Mouse (Mus musculus) CH12.LX (cell line): Measurements from ENCODE around the gene Dlg1. TPM values are rescaled to one million over a fixed set of nuclear protein-coding genes. Genes with fewer than 3 reads are reported as not detected.

Experiments used
- DNase-seq: peaks from one replicate; pipeline ENCODE4 v3.0.0-alpha.2; 2013; ENCODE audit errors: extremely low read depth
- H3K27ac ChIP-seq: 2 replicates; pipeline ENCODE4 v1.5.1; 2012; ENCODE audit warnings: low read depth, mild to moderate bottlenecking, control low read depth, moderate library complexity; ENCODE audit not compliant: insufficient read depth
- H3K27me3 ChIP-seq: replicated peaks from 2 replicates; pipeline ENCODE3; 2012; ENCODE audit warnings: inconsistent platforms
- H3K36me3 ChIP-seq, 2 experiments: replicated peaks in 1 of 2; 2 replicates each; pipeline versions ENCODE3 to v1.6.1; 2012; ENCODE audit warnings: inconsistent platforms in 1 of 2, low read length in 1 of 2, mild to moderate bottlenecking in 1 of 2, mixed read lengths in 1 of 2, moderate library complexity in 1 of 2; ENCODE audit not compliant: control insufficient read depth in 1 of 2, insufficient read depth in 1 of 2
- H3K4me1 ChIP-seq, 2 experiments: 2 replicates each; pipeline ENCODE4 v1.6.1; 2012; ENCODE audit warnings: inconsistent platforms in 1 of 2, moderate library complexity in 1 of 2; ENCODE audit not compliant: insufficient read depth in 2 of 2, control insufficient read depth in 1 of 2
- H3K4me2 ChIP-seq: 2 replicates; pipeline ENCODE4 v1.6.1; 2012; ENCODE audit warnings: low read depth, mild to moderate bottlenecking, control low read depth; ENCODE audit not compliant: poor library complexity, insufficient read depth, severe bottlenecking
- H3K4me3 ChIP-seq, 3 experiments: fragments of 150-350 bp in 1 of 3; sonication (generic) in 1 of 3; replicated peaks in 1 of 3; 2 replicates each; pipeline versions ENCODE3 to v1.5.1; 2011 to 2012; ENCODE audit warnings: low read depth in 2 of 3, low read length in 2 of 3, mild to moderate bottlenecking in 2 of 3, moderate library complexity in 2 of 3, control low read depth in 1 of 3, improper control_type of control experiment in 1 of 3, inconsistent platforms in 1 of 3, mixed read lengths in 1 of 3; ENCODE audit not compliant: poor library complexity in 1 of 3
- H3K79me2 ChIP-seq: replicated peaks from 2 replicates; pipeline ENCODE4 v1.6.1; 2012; ENCODE audit warnings: mild to moderate bottlenecking, moderate library complexity; ENCODE audit not compliant: control insufficient read depth, poor library complexity, insufficient read depth, severe bottlenecking; ENCODE audit errors: extremely low read depth
- H3K9ac ChIP-seq: 2 replicates; pipeline ENCODE4 v1.6.1; 2012; ENCODE audit warnings: low read depth, mild to moderate bottlenecking, control low read depth, moderate library complexity; ENCODE audit not compliant: insufficient read depth
- H3K9me3 ChIP-seq: replicated peaks from 2 replicates; pipeline ENCODE3; 2012; ENCODE audit warnings: low read length, inconsistent platforms, mixed read lengths
- BHLHE40 ChIP-seq: IDR thresholded peaks from 2 replicates; pipeline ENCODE4 v1.6.1; 2011; ENCODE audit warnings: mild to moderate bottlenecking, low read depth, low read length, improper control_type of control experiment
- E2F4 ChIP-seq: IDR thresholded peaks from 2 replicates; pipeline ENCODE4 v1.6.1; 2011; ENCODE audit warnings: low read depth, low read length, improper control_type of control experiment; ENCODE audit not compliant: insufficient replicate concordance
- ELF1 ChIP-seq: IDR thresholded peaks from 2 replicates; pipeline ENCODE4 v1.6.1; 2014; ENCODE audit warnings: low read depth, mild to moderate bottlenecking, inconsistent platforms, low read length, improper control_type of control experiment
- GABPA ChIP-seq: IDR thresholded peaks from 2 replicates; pipeline ENCODE4 v1.6.1; 2012; ENCODE audit warnings: low read depth, low read length, improper control_type of control experiment, inconsistent platforms; ENCODE audit not compliant: insufficient replicate concordance
- dilution Hi-C: fragments of 300-500 bp; cut with MboI; formaldehyde crosslinking; loops from 2 replicates; pipeline ENCODE4 v1.14.3; 2020; ENCODE audit warnings: low sequenced_read_pairs; ENCODE audit not compliant: extremely low pct_unique_long_range_greater_than_20kb, extremely low pct_ligation_motif_present
- in situ Hi-C: fragments of 300-500 bp; cut with MboI; formaldehyde crosslinking; loops from 3 replicates; pipeline ENCODE4 v1.14.3; 2019; ENCODE audit warnings: low sequenced_read_pairs, low pct_ligation_motif_present, low pct_unique_long_range_greater_than_20kb, mixed read lengths
- polyA plus RNA-seq: library from polyadenylated mRNA; unstranded; fragments of >175 nt; gene quantifications from 2 replicates; pipeline ENCODE4 v1.2.1, GENCODE M21; 2012; ENCODE audit warnings: low read depth; ENCODE audit not compliant: insufficient read length
- total RNA-seq, 2 experiments: library from RNA; depleted of rRNA; stranded (reverse); fragments of 300-350 nt in 1 of 2; fragments of >200 nt in 1 of 2; gene quantifications; 2 replicates each; pipeline ENCODE4 v1.2.3; 2012 to 2014

Gene Dlg1
- total and polyA plus RNA-seq, 3 experiments = 29.0 to 47.9 (median 37.4) TPM

GRCm38 (mm10) chr16:31924368-31924767 is 261.1 kb downstream of the Dlg1 start:
- DNase-seq = no peak
- Histone ChIP-seq H3K27me3 (no peaks in the 10 kb centered on the region), H3K4me2 (no peak overlapping the region), H3K4me1 (peaks cover 12 to 30% of the 10 kb centered on the region in 2 experiments), H3K9me3 (peaks cover 10% of the 10 kb centered on the region), H3K36me3 (peaks cover 0 to 12% of the 10 kb centered on the region in 2 experiments), H3K79me2 (peaks cover 4% of the 10 kb centered on the region), H3K4me3 (no peak overlapping the region), H3K9ac (no peak overlapping the region), H3K27ac (no peak overlapping the region)
- in situ Hi-C loops (no loop called here), dilution Hi-C loops (no loop called here)
- TF ChIP-seq GABPA = no peak
- TF ChIP-seq BHLHE40 = no peak
- no peak for TF ChIP-seq ELF1
- no peak for TF ChIP-seq E2F4

Other genes with a start within 250 kb of the Dlg1 start
- gene Bdh1, start 241.2 kb upstream of the Dlg1 start, total RNA-seq (2012; rRNA removed) = 37.9 and 44.4 TPM in 2 replicates
- 48.9 and 54.3 TPM in 2 replicates for gene Bdh1, start 241.2 kb upstream of the Dlg1 start, total RNA-seq (2014; rRNA removed)
- 110 and 117 TPM in 2 replicates for gene Bdh1, start 241.2 kb upstream of the Dlg1 start, polyA plus RNA-seq
- gene Meltf, start 215.4 kb downstream of the Dlg1 start, total RNA-seq (2012; rRNA removed) = 0.04 TPM in 1 of 2 replicates, not detected in the other
- 0.05 and 0.09 TPM in 2 replicates for gene Meltf, start 215.4 kb downstream of the Dlg1 start, total RNA-seq (2014; rRNA removed)
- gene Meltf, start 215.4 kb downstream of the Dlg1 start, polyA plus RNA-seq = 0.07 and 0.10 TPM in 2 replicates